Mouse (Mus musculus) myocyte (in vitro differentiated cells): Measurements from ENCODE around the gene Nhsl1. TPM values are rescaled to one million over a fixed set of nuclear protein-coding genes. Genes with fewer than 3 reads are reported as not detected.

Experiments
- H3K27me3 ChIP-seq: one replicate; pipeline ENCODE4 v1.6.1; 2011; ENCODE audit not compliant: control insufficient read depth, insufficient read depth, insufficient read length
- H3K36me3 ChIP-seq: one replicate; pipeline ENCODE4 v1.6.1; 2011; ENCODE audit not compliant: control insufficient read depth, insufficient read depth
- H3K4me2 ChIP-seq: one replicate; pipeline ENCODE4 v1.6.1; 2011; ENCODE audit warnings: low read depth, control low read depth
- H3K4me3 ChIP-seq: one replicate; pipeline ENCODE4 v1.5.1; 2011; ENCODE audit warnings: mild to moderate bottlenecking, control low read depth, moderate library complexity
- H3K79me2 ChIP-seq: one replicate; pipeline ENCODE4 v1.6.1; 2011; ENCODE audit not compliant: control insufficient read depth, insufficient read depth
- H3ac ChIP-seq: one replicate; pipeline ENCODE4 v1.6.1; 2011; ENCODE audit not compliant: control insufficient read depth, insufficient read length
- CEBPB ChIP-seq: IDR thresholded peaks from 2 replicates; pipeline ENCODE4 v1.6.1; 2011; ENCODE audit warnings: mild to moderate bottlenecking, moderate library complexity; ENCODE audit not compliant: poor library complexity, insufficient read depth, severe bottlenecking
- E2F4 ChIP-seq: IDR thresholded peaks from one replicate; pipeline ENCODE4 v1.6.1; 2011; ENCODE audit warnings: mild to moderate bottlenecking, control low read depth, moderate library complexity; ENCODE audit not compliant: insufficient read depth
- MAX ChIP-seq: IDR thresholded peaks from one replicate; pipeline ENCODE4 v1.6.1; 2011; ENCODE audit warnings: low read depth, mild to moderate bottlenecking, control low read depth
- MYOD1 ChIP-seq, 3 experiments: IDR thresholded peaks; one replicate each; pipeline ENCODE4 v1.6.1; 2011; ENCODE audit warnings: control low read depth in 2 of 3, low read depth in 2 of 3, mild to moderate bottlenecking in 2 of 3, moderate library complexity in 1 of 3; ENCODE audit not compliant: insufficient read length in 2 of 3, control insufficient read depth in 1 of 3
- MYOG ChIP-seq, 3 experiments: IDR thresholded peaks; one replicate each; pipeline ENCODE4 v1.6.1; 2011; ENCODE audit warnings: control low read depth in 2 of 3, low read depth in 2 of 3, mild to moderate bottlenecking in 2 of 3; ENCODE audit not compliant: insufficient read length in 2 of 3, control insufficient read depth in 1 of 3, insufficient read depth in 1 of 3
- POLR2A ChIP-seq: IDR thresholded peaks from one replicate; pipeline ENCODE4 v1.6.1; 2011; ENCODE audit warnings: low read depth, mild to moderate bottlenecking, control low read depth, moderate library complexity; ENCODE audit not compliant: insufficient read length
- POLR2AphosphoS2 ChIP-seq: IDR thresholded peaks from one replicate; pipeline ENCODE4 v1.6.1; 2011; ENCODE audit warnings: low read depth, control low read depth; ENCODE audit not compliant: insufficient read length
- REST ChIP-seq: IDR thresholded peaks from one replicate; pipeline ENCODE4 v1.6.1; 2011; ENCODE audit warnings: mild to moderate bottlenecking, control low read depth, moderate library complexity; ENCODE audit not compliant: insufficient read depth, insufficient read length
- SRF ChIP-seq: IDR thresholded peaks from one replicate; pipeline ENCODE4 v1.6.1; 2011; ENCODE audit warnings: low read depth; ENCODE audit not compliant: control insufficient read depth, insufficient read length
- TCF12 ChIP-seq: IDR thresholded peaks from one replicate; pipeline ENCODE4 v1.6.1; 2011; ENCODE audit warnings: mild to moderate bottlenecking, control low read depth; ENCODE audit not compliant: poor library complexity, insufficient read depth, severe bottlenecking
- TCF3 ChIP-seq: IDR thresholded peaks from one replicate; pipeline ENCODE4 v1.6.1; 2011; ENCODE audit warnings: low read depth, control low read depth; ENCODE audit not compliant: insufficient read length
- USF1 ChIP-seq: IDR thresholded peaks from one replicate; pipeline ENCODE4 v1.6.1; 2011; ENCODE audit warnings: low read depth, mild to moderate bottlenecking, control low read depth, moderate library complexity
- polyA plus RNA-seq: library from polyadenylated mRNA; unstranded; fragments of >200 nt; fragmentation: generic; extraction: Trizol; gene quantifications from one replicate; pipeline ENCODE4 v1.2.1, GENCODE M21; 2012; ENCODE audit warnings: missing spikeins

Nhsl1 gene
- polyA plus RNA-seq, 1 experiment = 5.4 TPM

- TF ChIP-seq POLR2A (no peak), MAX (no peak), POLR2AphosphoS2 (no peak), MYOD1 (IDR thresholded peaks at IDR 0.05; ENCODE audit: control insufficient read depth in 1 of 3, insufficient read length in 2 of 3, low read depth in 2 of 3) (peak in 1 of 3 experiments; percentile 4), E2F4 (no peak), REST (no peak), USF1 (peak; percentile 45), TCF3 (no peak), MYOG (IDR thresholded peaks at IDR 0.05; ENCODE audit: control insufficient read depth in 1 of 3, insufficient read depth in 1 of 3, insufficient read length in 2 of 3, low read depth in 2 of 3) (no peak)
- H3ac ChIP-seq = no peak overlapping the region
- H3K4me2 ChIP-seq = no peak overlapping the region
- no peak overlapping the region for H3K4me3 ChIP-seq
- no peaks in the 10 kb centered on the region for H3K79me2 ChIP-seq
- H3K36me3 ChIP-seq = no peaks in the 10 kb centered on the region
- no peaks in the 10 kb centered on the region for H3K27me3 ChIP-seq
These were observed 209.0 kb downstream of the Nhsl1 start for GRCm38 (mm10) chr10:18527766-18528165.

GRCm38 (mm10) chr10:18528475-18528874 lies 209.7 kb downstream of the Nhsl1 start:
- Histone ChIP-seq H3K4me2 (no peak overlapping the region), H3K79me2 (no peaks in the 10 kb centered on the region), H3ac (no peak overlapping the region), H3K27me3 (no peaks in the 10 kb centered on the region), H3K4me3 (no peak overlapping the region), H3K36me3 (no peaks in the 10 kb centered on the region)
- TF ChIP-seq POLR2AphosphoS2 (no peak), TCF3 (no peak), MAX (no peak), CEBPB (no peak), MYOG (IDR thresholded peaks at IDR 0.05; ENCODE audit: control insufficient read depth in 1 of 3, insufficient read depth in 1 of 3, insufficient read length in 2 of 3, low read depth in 2 of 3) (no peak), TCF12 (no peak), E2F4 (no peak), SRF (no peak)

GRCm38 (mm10) chr10:18529177-18529576 lies 210.4 kb downstream of the Nhsl1 start:
- H3K27me3 ChIP-seq = no peaks in the 10 kb centered on the region
- H3K79me2 ChIP-seq = no peaks in the 10 kb centered on the region
- no peak overlapping the region for H3K4me2 ChIP-seq
- no peaks in the 10 kb centered on the region for H3K36me3 ChIP-seq
- no peak overlapping the region for H3K4me3 ChIP-seq
- no peak for TF ChIP-seq POLR2AphosphoS2
- no peak overlapping the region for H3ac ChIP-seq

- no peaks in the 10 kb centered on the region for H3K79me2 ChIP-seq
- TF ChIP-seq USF1 = no peak
- no peak for TF ChIP-seq POLR2AphosphoS2
- no peak for TF ChIP-seq SRF
- no peak for TF ChIP-seq MYOD1 (IDR thresholded peaks at IDR 0.05; ENCODE audit: control insufficient read depth in 1 of 3, insufficient read length in 2 of 3, low read depth in 2 of 3)
- TF ChIP-seq POLR2A = no peak
- TF ChIP-seq E2F4 = no peak
- TF ChIP-seq CEBPB = no peak
- TF ChIP-seq TCF12 = no peak
- TF ChIP-seq MAX = no peak
- no peak for TF ChIP-seq REST
- TF ChIP-seq MYOG (IDR thresholded peaks at IDR 0.05; ENCODE audit: control insufficient read depth in 1 of 3, insufficient read depth in 1 of 3, insufficient read length in 2 of 3, low read depth in 2 of 3) = no peak
- TF ChIP-seq TCF3 = no peak
- H3ac ChIP-seq = no peak overlapping the region
- H3K4me2 ChIP-seq = no peak overlapping the region
- H3K4me3 ChIP-seq = no peak overlapping the region
- H3K36me3 ChIP-seq = no peaks in the 10 kb centered on the region
- no peaks in the 10 kb centered on the region for H3K27me3 ChIP-seq
These were observed 211.4 kb downstream of the Nhsl1 start for GRCm38 (mm10) chr10:18530161-18530560.

- no peak overlapping the region for H3K4me3 ChIP-seq
- H3K36me3 ChIP-seq = peaks cover 3% of the 10 kb centered on the region
- no peaks in the 10 kb centered on the region for H3K27me3 ChIP-seq
- H3ac ChIP-seq = no peak overlapping the region
- H3K4me2 ChIP-seq = no peak overlapping the region
- no peak for TF ChIP-seq E2F4
- no peak for TF ChIP-seq REST
- no peak for TF ChIP-seq MAX
- TF ChIP-seq POLR2AphosphoS2 = no peak
- no peak for TF ChIP-seq POLR2A
- no peak for TF ChIP-seq CEBPB
- TF ChIP-seq TCF3 = no peak
- TF ChIP-seq TCF12 = no peak
- TF ChIP-seq MYOG (IDR thresholded peaks at IDR 0.05; ENCODE audit: control insufficient read depth in 1 of 3, insufficient read depth in 1 of 3, insufficient read length in 2 of 3, low read depth in 2 of 3) = no peak
- TF ChIP-seq USF1 = no peak
- no peaks in the 10 kb centered on the region for H3K79me2 ChIP-seq
These were observed 213.5 kb downstream of the Nhsl1 start for GRCm38 (mm10) chr10:18532293-18532692.

- Histone ChIP-seq H3K79me2 (no peaks in the 10 kb centered on the region), H3K4me3 (no peak overlapping the region), H3K27me3 (no peaks in the 10 kb centered on the region), H3ac (no peak overlapping the region), H3K36me3 (peaks cover 3% of the 10 kb centered on the region), H3K4me2 (no peak overlapping the region)
- TF ChIP-seq SRF (no peak), CEBPB (no peak), TCF3 (no peak), POLR2A (no peak), TCF12 (no peak), E2F4 (no peak), MYOG (IDR thresholded peaks at IDR 0.05; ENCODE audit: control insufficient read depth in 1 of 3, insufficient read depth in 1 of 3, insufficient read length in 2 of 3, low read depth in 2 of 3) (no peak), REST (no peak), MYOD1 (IDR thresholded peaks at IDR 0.05; ENCODE audit: control insufficient read depth in 1 of 3, insufficient read length in 2 of 3, low read depth in 2 of 3) (no peak), MAX (no peak)
These were observed 218.1 kb downstream of the Nhsl1 start for GRCm38 (mm10) chr10:18536889-18537288.
